Mouse (Mus musculus): ENCODE measurements around the gene Col9a2. TPM values are rescaled to one million over a fixed set of nuclear protein-coding genes. Genes with fewer than 3 reads are reported as not detected.

Col9a2 gene
- polyA plus RNA-seq, 1 experiment from 2014 or later = 5.7 TPM

- Histone ChIP-seq H3K27ac (replicated peaks) (0 out of 2 replicates have a peak overlapping the region, but pooled peaks have one; percentile 13), H3K9ac (ENCODE audit: low read length) (no peak overlapping the region), H3K27me3 (ENCODE audit: control insufficient read depth, insufficient read depth, low read length) (no peaks in the 10 kb centered on the region), H3K4me3 (ENCODE audit: low read depth, low read length) (no peak overlapping the region), H3K9me3 (ENCODE audit: control insufficient read depth, low read length) (no peaks in the 10 kb centered on the region), H3K36me3 (ENCODE audit: control insufficient read depth, insufficient read depth, low read length) (no peaks in the 10 kb centered on the region), H3K4me2 (replicated peaks; ENCODE audit: low read depth) (no peak overlapping the region), H3K4me1 (replicated peaks; ENCODE audit: control insufficient read depth, insufficient read depth) (peaks cover 5% of the 10 kb centered on the region; the same call in 1 of the 2 replicates)
- DNase-seq (ENCODE audit: low spot score) = no peak
- WGBS = 34% methylated on average over 8 of the region's 8 CpGs
- no peak for TF ChIP-seq EP300 (optimal IDR thresholded peaks at IDR 0.05)
- no peak for TF ChIP-seq CTCF (IDR thresholded peaks at IDR 0.05; ENCODE audit: low read depth)
- ATAC-seq (ENCODE audit: low FRiP score, low TSS enrichment) = 0 out of 2 replicates have a peak, but pooled peaks have one; percentile 35
These were observed 36.6 kb upstream of the Col9a2 start for GRCm38 (mm10) chr4:121002400-121003171.

- DNase-seq (ENCODE audit: low spot score) (no peak), ATAC-seq (ENCODE audit: low FRiP score, low TSS enrichment) (no peak)
- Histone ChIP-seq H3K4me2 (replicated peaks; ENCODE audit: low read depth) (no peak overlapping the region), H3K9ac (ENCODE audit: low read length) (no peak overlapping the region), H3K4me1 (replicated peaks; ENCODE audit: control insufficient read depth, insufficient read depth) (peaks cover 5% of the 10 kb centered on the region; the same call in 1 of the 2 replicates), H3K36me3 (ENCODE audit: control insufficient read depth, insufficient read depth, low read length) (no peaks in the 10 kb centered on the region), H3K9me3 (ENCODE audit: control insufficient read depth, low read length) (no peaks in the 10 kb centered on the region), H3K4me3 (ENCODE audit: low read depth, low read length) (no peak overlapping the region), H3K27me3 (ENCODE audit: control insufficient read depth, insufficient read depth, low read length) (no peaks in the 10 kb centered on the region), H3K27ac (replicated peaks) (no peak overlapping the region)
- TF ChIP-seq CTCF (IDR thresholded peaks at IDR 0.05; ENCODE audit: low read depth) (no peak), EP300 (optimal IDR thresholded peaks at IDR 0.05) (no peak)
- WGBS = 30% methylated on average over 3 of the region's 3 CpGs
These were observed 35.5 kb upstream of the Col9a2 start for GRCm38 (mm10) chr4:121003611-121004091.

- H3K4me2 ChIP-seq (replicated peaks; ENCODE audit: low read depth) = no peak overlapping the region
- TF ChIP-seq EP300 (optimal IDR thresholded peaks at IDR 0.05) = no peak
- TF ChIP-seq CTCF (IDR thresholded peaks at IDR 0.05; ENCODE audit: low read depth) = no peak
- H3K9me3 ChIP-seq (ENCODE audit: control insufficient read depth, low read length) = no peaks in the 10 kb centered on the region
- DNase-seq (ENCODE audit: low spot score) (no peak), ATAC-seq (ENCODE audit: low FRiP score, low TSS enrichment) (no peak)
- H3K4me3 ChIP-seq (ENCODE audit: low read depth, low read length) = no peak overlapping the region
- H3K9ac ChIP-seq (ENCODE audit: low read length) = no peak overlapping the region
- no peak overlapping the region for H3K27ac ChIP-seq (replicated peaks)
- no peaks in the 10 kb centered on the region for H3K36me3 ChIP-seq (ENCODE audit: control insufficient read depth, insufficient read depth, low read length)
- WGBS = 51% methylated on average over 4 of the region's 4 CpGs
- peaks cover 5% of the 10 kb centered on the region; the same call in 1 of the 2 replicates for H3K4me1 ChIP-seq (replicated peaks; ENCODE audit: control insufficient read depth, insufficient read depth)
- no peaks in the 10 kb centered on the region for H3K27me3 ChIP-seq (ENCODE audit: control insufficient read depth, insufficient read depth, low read length)
These were observed 34.5 kb upstream of the Col9a2 start for GRCm38 (mm10) chr4:121004679-121005078.

- no peak overlapping the region for H3K4me2 ChIP-seq (replicated peaks; ENCODE audit: low read depth)
- H3K9ac ChIP-seq (ENCODE audit: low read length) = no peak overlapping the region
- peaks cover 5% of the 10 kb centered on the region; the same call in 1 of the 2 replicates for H3K4me1 ChIP-seq (replicated peaks; ENCODE audit: control insufficient read depth, insufficient read depth)
- TF ChIP-seq EP300 (optimal IDR thresholded peaks at IDR 0.05) = no peak
- TF ChIP-seq CTCF (IDR thresholded peaks at IDR 0.05; ENCODE audit: low read depth) = no peak
- H3K9me3 ChIP-seq (ENCODE audit: control insufficient read depth, low read length) = no peaks in the 10 kb centered on the region
- H3K27me3 ChIP-seq (ENCODE audit: control insufficient read depth, insufficient read depth, low read length) = no peaks in the 10 kb centered on the region
- ATAC-seq (ENCODE audit: low FRiP score, low TSS enrichment) (no peak), DNase-seq (ENCODE audit: low spot score) (no peak)
- H3K36me3 ChIP-seq (ENCODE audit: control insufficient read depth, insufficient read depth, low read length) = no peaks in the 10 kb centered on the region
- H3K4me3 ChIP-seq (ENCODE audit: low read depth, low read length) = no peak overlapping the region
- H3K27ac ChIP-seq (replicated peaks) = no peak overlapping the region
These were observed 32.2 kb upstream of the Col9a2 start for GRCm38 (mm10) chr4:121007006-121007405.

- Histone ChIP-seq H3K4me1 (replicated peaks; ENCODE audit: control insufficient read depth, insufficient read depth) (no peaks in the 10 kb centered on the region), H3K9ac (ENCODE audit: low read length) (no peak overlapping the region), H3K27ac (replicated peaks) (no peak overlapping the region), H3K9me3 (ENCODE audit: control insufficient read depth, low read length) (no peaks in the 10 kb centered on the region), H3K36me3 (ENCODE audit: control insufficient read depth, insufficient read depth, low read length) (no peaks in the 10 kb centered on the region), H3K4me3 (ENCODE audit: low read depth, low read length) (no peak overlapping the region), H3K4me2 (replicated peaks; ENCODE audit: low read depth) (no peak overlapping the region), H3K27me3 (ENCODE audit: control insufficient read depth, insufficient read depth, low read length) (no peaks in the 10 kb centered on the region)
- DNase-seq (ENCODE audit: low spot score) (no peak), ATAC-seq (ENCODE audit: low FRiP score, low TSS enrichment) (no peak)
- TF ChIP-seq EP300 (optimal IDR thresholded peaks at IDR 0.05) = no peak
- TF ChIP-seq CTCF (IDR thresholded peaks at IDR 0.05; ENCODE audit: low read depth) = no peak
- WGBS = 62% methylated on average over 3 of the region's 3 CpGs
These were observed 31.0 kb upstream of the Col9a2 start for GRCm38 (mm10) chr4:121008071-121008745.

GRCm38 (mm10) chr4:121009151-121009550 lies 30.0 kb upstream of the Col9a2 start:
- H3K4me1 ChIP-seq (replicated peaks; ENCODE audit: control insufficient read depth, insufficient read depth) = no peaks in the 10 kb centered on the region
- no peaks in the 10 kb centered on the region for H3K9me3 ChIP-seq (ENCODE audit: control insufficient read depth, low read length)
- H3K4me2 ChIP-seq (replicated peaks; ENCODE audit: low read depth) = no peak overlapping the region
- no peaks in the 10 kb centered on the region for H3K36me3 ChIP-seq (ENCODE audit: control insufficient read depth, insufficient read depth, low read length)
- H3K9ac ChIP-seq (ENCODE audit: low read length) = no peak overlapping the region
- TF ChIP-seq EP300 (optimal IDR thresholded peaks at IDR 0.05) = no peak
- TF ChIP-seq CTCF (IDR thresholded peaks at IDR 0.05; ENCODE audit: low read depth) = no peak
- no peak overlapping the region for H3K4me3 ChIP-seq (ENCODE audit: low read depth, low read length)
- no peak for ATAC-seq (ENCODE audit: low FRiP score, low TSS enrichment)
- no peaks in the 10 kb centered on the region for H3K27me3 ChIP-seq (ENCODE audit: control insufficient read depth, insufficient read depth, low read length)
- DNase-seq (ENCODE audit: low spot score) = no peak
- no peak overlapping the region for H3K27ac ChIP-seq (replicated peaks)
- WGBS = 76% methylated on average over 5 of the region's 5 CpGs
